Mouse (Mus musculus) thymus, postnatal 36 days (tissue): ENCODE measurements around the gene Akap2.
A peak's percentile ranks its signal among the peaks of the same experiment; 100 is the strongest.
"Not testable (repeated sequence)": the region's sequence is repeated elsewhere in the genome, so short reads cannot be mapped to it uniquely, and the experiment has no call there.

Experiments used
- DNase-seq, 2 experiments: peaks; one replicate each; pipeline ENCODE4 v3.0.0; 2022; ENCODE audit warnings: mixed read lengths in 2 of 2

Gene Akap2

GRCm38 (mm10) chr4:57879804-57880357 is 162.4 kb downstream of the Akap2 start:
- DNase-seq, result peak; percentile 78 to 84

DNA sequence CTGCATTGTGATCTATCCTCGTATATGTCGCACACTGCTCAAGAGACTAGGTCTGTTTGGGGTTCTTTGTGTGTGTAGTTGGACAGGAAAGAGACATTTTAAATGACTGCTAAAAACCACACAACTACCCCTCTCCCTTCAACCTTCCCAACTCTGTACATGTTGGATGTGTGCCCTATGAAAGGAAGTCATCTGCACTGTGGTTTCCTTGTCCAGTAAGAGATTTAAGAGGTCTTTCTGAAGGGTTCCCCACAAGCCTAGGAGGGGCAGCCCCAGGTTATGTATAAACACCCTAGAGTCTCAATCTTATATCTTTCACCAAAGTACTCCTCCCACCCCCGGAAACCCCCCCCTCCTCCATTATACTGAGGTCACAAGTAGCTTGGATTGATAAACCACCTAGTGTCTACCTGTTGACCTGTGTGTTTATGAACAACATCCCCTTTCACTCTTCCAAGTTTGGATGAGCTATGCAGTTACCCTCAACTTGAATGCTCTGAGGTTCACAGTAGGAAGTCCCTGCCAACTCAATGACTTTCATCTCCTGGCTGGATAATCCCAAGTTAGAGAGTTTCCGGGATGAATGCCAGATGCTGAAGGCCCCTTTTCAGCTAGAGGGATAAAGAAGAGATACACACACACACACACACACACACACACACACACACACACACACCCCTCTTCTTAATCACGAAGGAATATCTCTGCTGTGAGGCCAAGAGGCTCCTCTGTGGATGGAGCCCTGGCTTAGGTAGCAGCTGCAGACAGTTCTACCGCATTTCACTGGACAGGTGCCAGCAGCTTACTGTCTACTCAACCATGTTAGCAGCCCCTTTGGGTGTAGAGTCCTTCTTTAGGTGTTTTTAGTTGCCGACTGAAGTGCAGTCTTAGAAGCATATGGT is 166.3 kb downstream of the Akap2 start:
- no peak for DNase-seq

GRCm38 (mm10) chr4:57884511-57884910 is 167.1 kb downstream of the Akap2 start:
- DNase-seq, result no peak

GRCm38 (mm10) chr4:57885186-57885585 is 167.7 kb downstream of the Akap2 start:
- DNase-seq, result no peak

DNA sequence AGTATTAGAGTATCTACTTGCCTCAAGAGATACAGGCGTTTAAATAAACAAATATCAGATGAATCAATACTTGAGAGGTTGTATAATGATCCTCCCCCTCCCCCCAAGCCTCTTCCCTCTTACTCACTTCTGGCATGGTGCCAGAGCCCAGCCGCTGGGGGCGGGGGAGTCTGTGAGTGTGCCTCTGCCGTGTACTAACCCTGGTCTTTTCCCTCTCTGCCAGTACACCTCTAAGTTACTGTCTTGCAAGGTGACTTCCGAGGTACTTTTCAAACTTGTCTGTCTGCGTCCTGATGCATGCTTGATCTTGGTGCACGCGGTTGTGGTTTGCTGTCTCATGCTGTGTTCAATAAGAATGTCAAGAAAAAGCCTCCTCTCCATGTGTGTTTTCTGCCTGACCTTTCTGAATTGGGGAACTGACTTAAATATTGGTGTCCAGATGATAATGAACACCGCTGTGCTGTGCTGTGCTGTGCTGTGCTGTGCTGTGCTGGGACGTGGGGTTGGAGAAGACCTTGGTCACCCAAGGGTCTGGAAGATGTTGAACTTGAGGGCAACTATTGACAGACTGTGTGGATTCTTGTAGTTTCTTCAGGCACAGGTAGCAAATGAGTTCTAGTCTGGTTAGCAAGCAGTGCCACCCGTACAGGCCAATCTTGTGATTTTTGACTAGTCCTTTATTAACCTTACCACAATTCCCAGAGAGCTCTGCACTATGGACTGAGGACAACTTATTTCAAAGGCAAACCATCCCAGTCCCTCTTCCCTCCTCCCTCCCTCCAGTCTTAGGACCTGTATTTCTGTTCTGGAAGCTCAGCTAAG is 168.8 kb downstream of the Akap2 start:
- peak; percentile 51 to 58 for DNase-seq

DNA sequence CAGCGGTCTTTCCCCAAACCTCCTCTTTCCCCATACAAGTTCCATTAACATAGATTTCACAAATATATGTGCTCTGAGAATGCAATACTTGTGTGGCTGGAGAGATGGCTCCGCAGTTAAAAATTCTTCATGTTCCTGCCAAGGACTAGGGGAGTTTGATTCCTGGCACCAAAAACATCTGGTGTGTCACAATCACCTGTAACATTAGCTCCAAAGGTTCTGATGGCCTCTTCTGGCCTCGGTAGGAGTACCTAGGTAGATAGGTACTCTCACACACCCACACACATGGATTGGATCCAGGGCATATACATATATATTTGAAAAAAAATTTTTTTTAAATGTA is 169.4 kb downstream of the Akap2 start:
- DNase-seq, result no peak

DNA sequence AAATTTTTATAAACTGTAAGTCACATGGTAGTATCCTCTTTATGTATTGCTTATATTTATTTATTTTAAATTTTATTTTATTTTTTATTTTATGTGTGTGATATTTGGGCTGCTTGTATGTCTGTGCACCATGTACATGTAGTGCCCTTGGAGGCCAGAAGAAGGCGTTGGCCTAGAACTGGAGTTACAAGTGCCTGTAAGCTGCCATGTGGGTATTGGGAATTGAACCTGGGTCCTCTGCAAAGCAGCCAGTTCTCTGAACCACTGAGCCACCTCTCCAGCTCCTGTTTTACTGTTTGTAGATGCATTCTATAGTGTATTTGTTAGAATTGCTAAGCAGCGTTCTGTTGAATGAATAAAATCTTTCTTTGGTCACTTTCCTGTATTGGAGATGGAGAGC is 170.8 kb downstream of the Akap2 start:
- no peak for DNase-seq

DNA sequence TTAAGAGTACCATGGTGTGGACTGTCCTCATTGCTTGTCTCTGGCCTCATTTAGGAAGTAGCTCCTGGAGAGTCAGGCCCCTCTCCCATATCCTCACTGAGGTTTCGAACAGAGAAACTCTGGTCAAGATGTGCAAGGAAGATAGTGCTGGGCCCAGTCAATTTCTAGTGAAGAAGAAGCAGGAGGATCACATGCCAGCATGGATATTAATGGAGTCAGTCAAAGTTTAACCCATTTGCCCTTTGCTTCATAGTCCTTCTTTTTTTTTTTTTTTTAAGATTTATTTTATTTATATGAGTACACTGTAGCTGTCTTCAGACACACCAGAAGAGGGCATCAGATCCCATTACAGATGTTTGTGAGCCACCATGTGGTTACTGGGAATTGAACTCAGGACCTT is 171.5 kb downstream of the Akap2 start:
- not testable (repeated sequence) for DNase-seq

DNA sequence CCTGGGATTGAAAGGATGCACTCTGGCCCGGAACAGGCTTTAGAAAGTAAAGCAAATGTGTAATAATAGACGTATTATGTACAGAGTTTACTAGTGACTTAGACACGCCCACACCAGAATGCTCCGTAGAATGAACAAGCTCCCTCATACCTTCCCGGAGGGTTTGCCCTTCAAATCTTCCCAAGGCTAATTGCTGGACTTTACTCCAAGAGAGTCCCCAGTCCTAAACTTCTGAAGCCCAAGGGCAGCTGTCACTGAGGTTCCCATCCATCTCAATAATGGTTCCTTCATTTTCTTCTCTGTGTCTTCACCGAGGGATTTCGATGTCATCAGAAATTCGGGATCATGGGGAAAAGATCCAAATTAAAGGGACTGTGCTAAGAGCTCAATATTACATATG is 172.3 kb downstream of the Akap2 start:
- no peak for DNase-seq

- no peak for DNase-seq
Measured at GRCm38 (mm10) chr4:57892001-57892586, 174.6 kb downstream of the Akap2 start.

- no peak for DNase-seq
Measured at GRCm38 (mm10) chr4:57895140-57895539, 177.7 kb downstream of the Akap2 start.

DNA sequence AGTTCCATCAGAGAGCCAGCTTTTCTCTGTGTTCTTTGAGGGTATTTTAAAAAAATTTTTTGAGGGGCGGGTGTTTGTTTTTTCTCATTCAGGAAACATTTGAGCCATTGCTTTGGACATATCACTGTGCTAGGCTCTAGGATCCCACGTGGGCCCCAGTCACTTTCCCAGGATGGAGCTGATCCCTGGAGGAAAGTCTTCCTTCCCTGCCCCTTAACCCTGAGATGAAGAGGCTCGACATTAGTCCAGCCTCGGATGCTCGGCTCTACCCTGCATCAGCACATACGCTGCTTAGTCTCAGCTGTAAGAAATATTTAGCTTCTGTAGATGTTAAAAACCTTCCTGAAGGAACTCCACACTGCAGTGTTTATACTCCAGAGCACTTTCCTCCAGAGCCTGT is 178.4 kb downstream of the Akap2 start:
- no peak for DNase-seq

- peak; percentile 33 to 42 for DNase-seq
Measured at GRCm38 (mm10) chr4:57896631-57897030, 179.2 kb downstream of the Akap2 start.

DNA sequence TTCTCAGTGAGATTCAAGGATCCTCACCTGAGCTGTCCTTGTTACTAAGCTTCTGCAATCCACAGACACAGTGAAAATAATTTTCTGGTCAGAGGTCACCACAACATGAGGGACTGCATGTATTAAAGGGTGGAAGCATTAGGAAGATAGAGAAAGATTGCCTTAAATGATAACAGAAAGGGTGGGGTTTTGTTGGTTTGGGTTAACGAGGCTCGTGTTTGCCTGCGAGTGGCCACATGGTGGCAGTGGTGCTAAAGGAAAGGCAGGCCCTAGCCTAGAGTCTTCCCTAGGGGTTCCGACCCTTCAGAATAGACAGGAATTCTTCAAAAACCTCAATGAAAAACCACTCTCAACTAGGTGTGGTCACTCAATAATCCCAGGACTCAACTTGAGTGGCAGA is 183.8 kb downstream of the Akap2 start:
- DNase-seq, result peak; percentile 53 to 56

GRCm38 (mm10) chr4:57902619-57903018 is 185.2 kb downstream of the Akap2 start:
- no peak for DNase-seq

- DNase-seq, result peak; percentile 63 to 74
Measured at GRCm38 (mm10) chr4:57904211-57904610, 186.8 kb downstream of the Akap2 start.

- DNase-seq, result no peak
Measured at GRCm38 (mm10) chr4:57904638-57905037, 187.2 kb downstream of the Akap2 start.

DNA sequence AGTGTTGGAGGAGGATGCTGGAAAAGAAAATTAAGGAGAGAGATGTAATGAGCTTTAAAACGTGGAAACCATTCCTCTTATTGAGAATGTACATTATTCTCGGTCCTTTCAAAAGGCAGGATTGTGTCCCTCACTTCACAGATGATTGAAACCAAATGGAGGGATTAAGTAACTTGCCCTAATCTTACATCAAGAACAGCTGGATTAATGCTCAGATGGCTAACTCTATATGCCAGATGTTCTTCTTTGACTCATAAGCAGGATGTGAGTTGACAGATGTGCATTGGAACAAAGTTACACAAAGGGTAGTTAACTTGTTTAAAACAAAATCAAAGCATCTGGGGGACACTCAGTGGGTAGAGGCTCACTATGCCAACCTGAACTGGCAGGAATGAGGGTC is 189.3 kb downstream of the Akap2 start:
- no peak for DNase-seq

GRCm38 (mm10) chr4:57908860-57909259 is 191.4 kb downstream of the Akap2 start:
- no peak for DNase-seq

DNA sequence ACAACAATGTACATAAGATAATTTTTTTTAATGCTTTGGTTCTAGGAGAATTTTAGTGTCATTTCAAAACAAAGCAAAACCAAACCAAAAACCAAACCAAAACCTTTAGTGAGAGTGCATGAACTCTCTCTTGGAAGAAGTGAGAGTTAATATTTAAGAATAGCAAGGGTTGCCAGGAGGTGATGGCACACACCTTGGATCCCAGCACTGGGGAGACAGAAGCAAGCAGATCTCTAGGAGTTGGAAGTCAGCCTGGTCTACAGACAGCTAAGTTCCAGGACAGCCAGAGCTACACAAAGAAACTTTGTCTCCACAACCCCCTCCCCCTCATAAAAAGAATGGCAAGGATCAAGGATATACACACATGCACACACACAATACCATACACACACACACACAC is 195.6 kb downstream of the Akap2 start:
- no peak for DNase-seq

DNA sequence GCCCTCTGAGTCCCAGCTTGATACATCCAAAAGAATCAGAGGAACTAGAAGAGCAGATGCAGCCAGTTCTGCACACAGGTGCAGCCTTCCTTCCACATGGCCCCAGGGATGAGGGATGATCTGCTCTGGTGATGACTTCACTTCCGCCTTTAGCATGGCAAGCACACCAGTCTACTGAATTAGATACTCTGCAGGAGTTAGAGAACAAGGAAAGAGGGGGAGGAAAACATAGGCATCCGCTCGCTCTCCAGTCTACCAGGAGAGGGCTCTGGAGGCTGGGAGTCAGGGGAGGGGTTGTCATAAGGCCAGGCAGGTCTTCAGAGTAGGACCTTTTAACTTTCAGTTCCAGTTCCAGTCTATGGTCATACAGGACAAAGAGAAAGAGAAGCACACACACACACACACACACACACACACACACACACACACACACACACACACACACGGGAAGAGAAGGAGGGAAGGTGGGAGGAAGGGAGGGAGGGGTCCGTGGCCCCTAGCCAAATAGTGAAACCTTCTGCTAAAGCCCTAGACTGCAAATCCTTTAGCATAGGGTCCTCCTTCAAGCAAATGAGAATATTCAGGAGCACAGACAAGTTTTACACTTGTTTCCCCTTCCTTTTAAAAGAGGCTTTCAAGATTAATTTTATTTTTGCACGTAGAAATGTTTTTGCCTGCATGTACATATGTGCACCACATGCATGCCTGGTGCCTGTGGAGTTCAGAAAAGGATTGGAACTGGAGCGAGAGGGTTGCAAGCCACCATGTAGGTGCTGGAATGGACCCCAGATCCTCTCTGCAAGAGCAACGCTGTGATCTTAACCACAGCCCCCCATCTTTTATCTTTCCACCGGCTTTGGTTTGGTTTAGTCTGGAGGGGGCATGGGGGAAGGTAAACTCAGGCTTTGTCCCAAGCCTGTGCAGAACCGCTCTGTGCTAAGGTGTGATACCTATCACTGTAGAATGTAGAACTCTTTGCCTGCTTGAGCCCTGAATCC is 197.0 kb downstream of the Akap2 start:
- DNase-seq, result no peak
